Mouse (Mus musculus): ENCODE results near the gene Tbc1d2. TPM values are rescaled to one million over a fixed set of nuclear protein-coding genes. Genes with fewer than 3 reads are reported as not detected.
"Not testable (repeated sequence)": the region's sequence is repeated elsewhere in the genome, so short reads cannot be mapped to it uniquely, and the experiment has no call there.

Tbc1d2 gene
- polyA plus RNA-seq, 1 experiment from 2014 or later: 3.5 TPM

- TF ChIP-seq CTCF (IDR thresholded peaks at IDR 0.05; ENCODE audit: low read depth): no peak
These were observed 71.8 kb downstream of the Tbc1d2 start for GRCm38 (mm10) chr4:46578228-46578627.

GRCm38 (mm10) chr4:46575509-46576284 is 74.3 kb downstream of the Tbc1d2 start:
- H3K36me3 ChIP-seq (ENCODE audit: insufficient read depth); H3K9ac ChIP-seq; H3K4me2 ChIP-seq; H3K27me3 ChIP-seq (ENCODE audit: insufficient read depth, low read length); H3K27ac ChIP-seq (ENCODE audit: low read depth); H3K4me3 ChIP-seq (ENCODE audit: low read depth, low read length); DNase-seq; H3K4me1 ChIP-seq (ENCODE audit: insufficient read depth); H3K9me3 ChIP-seq (ENCODE audit: low read depth, low read length); ATAC-seq (ENCODE audit: insufficient read depth): not testable (repeated sequence)
- WGBS: 82% methylated on average over 6 of the region's 10 CpGs

More at GRCm38 (mm10) chr4:46578228-46578627, 71.8 kb downstream of the Tbc1d2 start:
- DNase-seq (no peak), ATAC-seq (ENCODE audit: insufficient read depth) (no peak)
- Histone ChIP-seq H3K27me3 (ENCODE audit: insufficient read depth, low read length) (no peaks in the 10 kb centered on the region), H3K9ac (no peak overlapping the region), H3K4me3 (ENCODE audit: low read depth, low read length) (no peak overlapping the region), H3K4me2 (no peak overlapping the region), H3K4me1 (ENCODE audit: insufficient read depth) (no peaks in the 10 kb centered on the region), H3K36me3 (ENCODE audit: insufficient read depth) (no peaks in the 10 kb centered on the region), H3K27ac (ENCODE audit: low read depth) (no peak overlapping the region), H3K9me3 (ENCODE audit: low read depth, low read length) (no peaks in the 10 kb centered on the region; the same call in 1 of the 2 replicates)
- 61% methylated on average over 1 of the region's 1 CpGs for WGBS

DNA sequence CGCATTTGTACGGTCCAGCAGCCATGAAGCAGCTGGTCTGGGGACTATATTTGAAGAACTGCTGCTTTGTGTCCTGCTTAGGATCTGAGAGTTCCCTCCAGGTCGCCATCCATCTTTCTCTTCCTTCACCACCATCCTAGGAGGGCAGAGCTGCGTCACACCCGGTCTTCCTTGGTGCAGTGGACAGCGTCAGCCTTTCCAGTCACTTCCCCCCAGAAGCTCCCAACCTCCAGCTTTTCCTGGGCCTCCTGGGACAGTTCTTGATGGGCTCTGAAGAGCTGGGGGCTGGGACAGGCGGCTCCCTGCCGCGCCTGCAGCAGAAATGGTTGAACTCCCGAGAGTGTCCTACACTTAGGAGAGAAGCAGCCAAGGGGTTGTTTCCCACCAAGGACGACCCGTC is 75.2 kb downstream of the Tbc1d2 start:
- Histone ChIP-seq H3K4me3 (ENCODE audit: low read depth, low read length) (no peak overlapping the region), H3K27me3 (ENCODE audit: insufficient read depth, low read length) (no peaks in the 10 kb centered on the region), H3K4me1 (ENCODE audit: insufficient read depth) (no peaks in the 10 kb centered on the region), H3K27ac (ENCODE audit: low read depth) (no peak overlapping the region), H3K9ac (no peak overlapping the region), H3K36me3 (ENCODE audit: insufficient read depth) (no peaks in the 10 kb centered on the region), H3K4me2 (no peak overlapping the region), H3K9me3 (ENCODE audit: low read depth, low read length) (no peaks in the 10 kb centered on the region; the same call in 1 of the 2 replicates)
- ATAC-seq (ENCODE audit: insufficient read depth) (no peak), DNase-seq (no peak)
- TF ChIP-seq CTCF (IDR thresholded peaks at IDR 0.05; ENCODE audit: low read depth): no peak
- WGBS: 56% methylated on average over 10 of the region's 12 CpGs

GRCm38 (mm10) chr4:46574024-46574753 is 75.8 kb downstream of the Tbc1d2 start:
- 30% methylated on average over 9 of the region's 9 CpGs for WGBS
- Histone ChIP-seq H3K4me3 (ENCODE audit: low read depth, low read length) (no peak overlapping the region), H3K27ac (ENCODE audit: low read depth) (no peak overlapping the region), H3K36me3 (ENCODE audit: insufficient read depth) (no peaks in the 10 kb centered on the region), H3K4me2 (no peak overlapping the region), H3K27me3 (ENCODE audit: insufficient read depth, low read length) (no peaks in the 10 kb centered on the region), H3K9ac (no peak overlapping the region), H3K4me1 (ENCODE audit: insufficient read depth) (no peaks in the 10 kb centered on the region), H3K9me3 (ENCODE audit: low read depth, low read length) (no peaks in the 10 kb centered on the region; the same call in 1 of the 2 replicates)
- ATAC-seq (ENCODE audit: insufficient read depth): no peak
- DNase-seq: no peak
- TF ChIP-seq CTCF (IDR thresholded peaks at IDR 0.05; ENCODE audit: low read depth): no peak

DNA sequence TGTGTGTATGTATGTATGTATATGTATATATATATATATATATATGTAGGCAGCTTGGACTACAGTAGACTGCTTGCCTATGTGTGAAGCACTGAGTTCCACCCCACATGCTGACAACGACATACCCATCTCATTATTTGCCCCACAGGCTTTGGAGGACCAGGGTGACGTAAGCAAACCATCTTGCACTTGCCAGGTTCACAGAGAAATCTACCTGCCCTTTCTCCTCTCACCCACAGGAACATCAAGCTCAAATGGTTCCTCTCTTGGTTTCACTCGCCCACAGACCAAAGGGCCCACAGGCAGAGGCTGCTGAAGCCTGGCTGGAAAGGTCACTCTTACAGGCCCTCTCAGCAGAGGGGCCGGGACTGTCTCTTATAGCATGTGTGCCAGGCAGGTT is 77.4 kb downstream of the Tbc1d2 start:
- no peaks in the 10 kb centered on the region for H3K27me3 ChIP-seq (ENCODE audit: insufficient read depth, low read length)
- H3K36me3 ChIP-seq (ENCODE audit: insufficient read depth): no peaks in the 10 kb centered on the region
- H3K4me1 ChIP-seq (ENCODE audit: insufficient read depth): no peaks in the 10 kb centered on the region
- 72% methylated on average over 4 of the region's 4 CpGs for WGBS
- ATAC-seq (ENCODE audit: insufficient read depth): no peak
- no peak overlapping the region for H3K27ac ChIP-seq (ENCODE audit: low read depth)
- no peak overlapping the region for H3K4me2 ChIP-seq
- TF ChIP-seq CTCF (IDR thresholded peaks at IDR 0.05; ENCODE audit: low read depth): no peak
- H3K9ac ChIP-seq: no peak overlapping the region
- H3K4me3 ChIP-seq (ENCODE audit: low read depth, low read length): no peak overlapping the region
- no peak for DNase-seq
- H3K9me3 ChIP-seq (ENCODE audit: low read depth, low read length): no peaks in the 10 kb centered on the region; the same call in 1 of the 2 replicates

DNA sequence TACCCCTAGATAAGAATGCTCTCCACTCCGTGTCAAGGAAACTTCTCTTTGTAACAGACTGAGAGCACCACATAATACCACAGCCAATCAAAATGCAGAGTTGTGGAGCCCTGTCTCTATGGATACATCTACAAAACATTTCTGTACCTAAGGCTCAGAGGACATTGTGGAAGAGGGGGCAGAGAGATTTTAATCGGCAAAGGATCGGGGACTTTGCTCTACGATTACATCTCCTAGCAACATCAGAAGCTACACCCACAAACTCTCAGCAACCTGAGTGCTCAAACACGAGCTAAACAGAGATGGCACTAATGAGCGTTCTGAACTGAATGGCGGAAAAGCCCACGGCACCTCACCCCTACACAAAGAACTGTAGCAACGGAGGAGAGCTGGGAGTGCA is 78.3 kb downstream of the Tbc1d2 start:
- TF ChIP-seq CTCF (IDR thresholded peaks at IDR 0.05; ENCODE audit: low read depth): no peak
- no peak for ATAC-seq (ENCODE audit: insufficient read depth)
- 89% methylated on average over 9 of the region's 9 CpGs for WGBS

GRCm38 (mm10) chr4:46569671-46570070 is 80.3 kb downstream of the Tbc1d2 start:
- Histone ChIP-seq H3K9me3 (ENCODE audit: low read depth, low read length) (no peaks in the 10 kb centered on the region), H3K27ac (ENCODE audit: low read depth) (no peak overlapping the region), H3K4me3 (ENCODE audit: low read depth, low read length) (no peak overlapping the region), H3K9ac (no peak overlapping the region), H3K27me3 (ENCODE audit: insufficient read depth, low read length) (no peaks in the 10 kb centered on the region), H3K4me2 (no peak overlapping the region), H3K36me3 (ENCODE audit: insufficient read depth) (no peaks in the 10 kb centered on the region), H3K4me1 (ENCODE audit: insufficient read depth) (no peaks in the 10 kb centered on the region)
- TF ChIP-seq CTCF (IDR thresholded peaks at IDR 0.05; ENCODE audit: low read depth): no peak
- 35% methylated on average over 5 of the region's 5 CpGs for WGBS
- ATAC-seq (ENCODE audit: insufficient read depth): no peak
- DNase-seq: no peak

More for the DNA sequence above, 78.3 kb downstream of the Tbc1d2 start:
- no peaks in the 10 kb centered on the region for H3K4me1 ChIP-seq (ENCODE audit: insufficient read depth)
- no peaks in the 10 kb centered on the region for H3K27me3 ChIP-seq (ENCODE audit: insufficient read depth, low read length)
- no peaks in the 10 kb centered on the region for H3K36me3 ChIP-seq (ENCODE audit: insufficient read depth)
- H3K4me2 ChIP-seq: no peak overlapping the region
- no peak for DNase-seq
- no peak overlapping the region for H3K27ac ChIP-seq (ENCODE audit: low read depth)
- H3K4me3 ChIP-seq (ENCODE audit: low read depth, low read length): no peak overlapping the region
- H3K9me3 ChIP-seq (ENCODE audit: low read depth, low read length): no peaks in the 10 kb centered on the region; the same call in 1 of the 2 replicates
- no peak overlapping the region for H3K9ac ChIP-seq

Data from lung, embryonic 14.5 days (tissue).